Mouse (Mus musculus) embryonic facial prominence, embryonic 12.5 days (tissue): Measurements from ENCODE around the gene 9930111J21Rik2. TPM values are rescaled to one million over a fixed set of nuclear protein-coding genes. Genes with fewer than 3 reads are reported as not detected.
"Not testable (repeated sequence)": the region's sequence is repeated elsewhere in the genome, so short reads cannot be mapped to it uniquely, and the experiment has no call there.

Experiments
- ATAC-seq: fragments of 200-750 bp; cut with Nextera tagmentation; 2 replicates; pipeline ENCODE4 v1.8.0; 2017; ENCODE audit not compliant: insufficient number of reproducible peaks, insufficient read depth, low FRiP score, low TSS enrichment
- H3K27ac ChIP-seq: fragments of 300-500 bp; sonication (generic); 2 replicates; pipeline ENCODE4 v1.5.1; 2016; ENCODE audit warnings: mild to moderate bottlenecking
- H3K27me3 ChIP-seq: fragments of 300-500 bp; sonication (generic); 2 replicates; pipeline ENCODE4 v1.6.1; 2016; ENCODE audit warnings: mild to moderate bottlenecking, moderate library complexity
- H3K36me3 ChIP-seq: fragments of 300-500 bp; sonication (generic); 2 replicates; pipeline ENCODE4 v1.6.1; 2016; ENCODE audit warnings: mild to moderate bottlenecking
- H3K4me1 ChIP-seq: fragments of 300-500 bp; sonication (generic); 2 replicates; pipeline ENCODE4 v1.6.1; 2016
- H3K4me2 ChIP-seq: fragments of 300-500 bp; sonication (generic); replicated peaks from 2 replicates; pipeline ENCODE4 v1.6.1; 2016; ENCODE audit warnings: mild to moderate bottlenecking, moderate library complexity
- H3K4me3 ChIP-seq: fragments of 300-500 bp; sonication (generic); 2 replicates; pipeline ENCODE4 v1.5.1; 2016; ENCODE audit warnings: mild to moderate bottlenecking
- H3K9ac ChIP-seq: fragments of 300-500 bp; sonication (generic); 2 replicates; pipeline ENCODE4 v1.6.1; 2016; ENCODE audit warnings: mild to moderate bottlenecking, moderate library complexity
- H3K9me3 ChIP-seq: fragments of 300-500 bp; sonication (generic); 2 replicates; pipeline ENCODE4 v1.6.1; 2016; ENCODE audit warnings: mild to moderate bottlenecking, moderate library complexity
- WGBS: fragments of 180-500 bp; shearing (Covaris S2); methylation state at CpG from one replicate; pipeline ENCODE4 v1.1.7; 2016; 5-methylcytosine and 5-hydroxymethylcytosine counted together
- polyA plus RNA-seq: library from polyadenylated mRNA; unstranded; fragments of >200 nt; fragmentation: Nextera tagmentation; extraction: Ambion mirVana; gene quantifications from 2 replicates; pipeline ENCODE4 v1.2.1, GENCODE M21; 2016

Gene 9930111J21Rik2
- polyA plus RNA-seq, 1 experiment from 2014 or later = 0.10 TPM

DNA sequence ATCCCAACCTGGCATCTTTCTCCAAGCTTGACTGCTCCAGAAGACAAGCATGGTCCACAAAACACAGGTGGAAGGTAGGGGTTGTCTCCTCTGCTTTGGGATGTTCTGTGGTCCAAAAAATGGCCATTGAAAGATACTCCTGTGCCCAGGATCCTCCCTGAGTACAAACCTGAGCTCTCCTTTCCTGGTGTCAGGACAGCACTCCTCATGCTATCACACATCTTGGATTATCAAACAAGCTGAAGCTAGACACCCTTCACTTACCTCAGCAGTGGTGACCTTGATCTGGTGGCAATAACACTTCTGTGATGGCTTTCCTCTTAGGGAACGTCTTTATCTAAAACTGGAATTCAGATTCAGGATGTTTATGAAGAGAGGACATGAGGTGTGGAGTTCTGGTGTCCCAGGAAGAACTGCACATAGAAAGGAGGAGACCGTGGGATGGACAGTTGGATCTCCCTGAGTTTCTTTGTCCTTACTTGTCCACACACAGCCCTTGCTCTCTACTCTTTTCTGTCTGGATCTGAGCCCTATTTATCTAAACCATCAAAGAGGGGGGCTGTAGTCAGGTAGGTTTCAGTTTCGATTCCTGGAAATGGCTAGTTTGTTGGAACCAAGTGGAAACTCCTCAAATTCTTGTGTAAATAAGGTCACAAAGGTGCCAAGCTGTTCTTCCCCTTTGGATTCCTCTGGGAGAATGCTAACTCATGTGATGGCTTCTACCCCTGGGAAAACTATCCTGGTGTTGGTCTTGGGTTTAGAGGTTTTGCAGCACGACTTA, 59.1 kb downstream of the 9930111J21Rik2 start, which contains the start of gene Gm12185:
Gene Gm12185, minus strand, starts transcription at position 487 of the 781 bp plus-strand sequence.
- not testable (repeated sequence) for H3K4me1 ChIP-seq, H3K36me3 ChIP-seq, H3K9me3 ChIP-seq, H3K4me2 ChIP-seq, ATAC-seq, H3K4me3 ChIP-seq, H3K27me3 ChIP-seq, H3K27ac ChIP-seq, H3K9ac ChIP-seq
- 59% methylated on average over 4 of the region's 4 CpGs for WGBS

- H3K9ac ChIP-seq, H3K4me1 ChIP-seq, H3K36me3 ChIP-seq, H3K27ac ChIP-seq, H3K4me2 ChIP-seq, H3K27me3 ChIP-seq, ATAC-seq, H3K9me3 ChIP-seq, H3K4me3 ChIP-seq: not testable (repeated sequence)
- WGBS = 62% methylated on average over 2 of the region's 2 CpGs
Measured at GRCm38 (mm10) chr11:48989981-48990380, 61.1 kb downstream of the 9930111J21Rik2 start.

- H3K4me3 ChIP-seq, H3K36me3 ChIP-seq, H3K27ac ChIP-seq, H3K9me3 ChIP-seq, H3K4me1 ChIP-seq, H3K9ac ChIP-seq, H3K27me3 ChIP-seq, ATAC-seq, H3K4me2 ChIP-seq: not testable (repeated sequence)
- WGBS = 78% methylated on average over 2 of the region's 3 CpGs
Measured at GRCm38 (mm10) chr11:48988219-48988618, 62.8 kb downstream of the 9930111J21Rik2 start.

- not testable (repeated sequence) for H3K27ac ChIP-seq, H3K4me3 ChIP-seq, H3K4me1 ChIP-seq, H3K9ac ChIP-seq, H3K9me3 ChIP-seq, ATAC-seq, H3K27me3 ChIP-seq, H3K4me2 ChIP-seq, H3K36me3 ChIP-seq
- no CpG with 5 or more reads among the region's 3 CpGs for WGBS
Measured at GRCm38 (mm10) chr11:48982848-48983247, 68.2 kb downstream of the 9930111J21Rik2 start.

- H3K9ac ChIP-seq, ATAC-seq, H3K9me3 ChIP-seq, H3K4me3 ChIP-seq, H3K27me3 ChIP-seq, H3K4me2 ChIP-seq, H3K4me1 ChIP-seq, H3K36me3 ChIP-seq, H3K27ac ChIP-seq: not testable (repeated sequence)
- no CpG with 5 or more reads among the region's 5 CpGs for WGBS
Measured at GRCm38 (mm10) chr11:48980052-48980451, 71.0 kb downstream of the 9930111J21Rik2 start.

GRCm38 (mm10) chr11:48979251-48979650, 71.8 kb downstream of the 9930111J21Rik2 start, which contains the start of gene 9930111J21Rik1:
Gene 9930111J21Rik1, minus strand, starts transcription at chr11:48979398.
- WGBS = no CpG with 5 or more reads among the region's 3 CpGs
- H3K4me1 ChIP-seq, H3K36me3 ChIP-seq, H3K27me3 ChIP-seq, H3K27ac ChIP-seq, H3K9me3 ChIP-seq, ATAC-seq, H3K4me3 ChIP-seq, H3K9ac ChIP-seq, H3K4me2 ChIP-seq: not testable (repeated sequence)

- not testable (repeated sequence) for H3K9ac ChIP-seq, ATAC-seq, H3K4me3 ChIP-seq, H3K4me2 ChIP-seq, H3K9me3 ChIP-seq, H3K4me1 ChIP-seq, H3K36me3 ChIP-seq, H3K27me3 ChIP-seq, H3K27ac ChIP-seq
- no CpG with 5 or more reads among the region's 1 CpGs for WGBS
Measured at GRCm38 (mm10) chr11:48978240-48978939, 72.7 kb downstream of the 9930111J21Rik2 start, which contains the start of gene Olfr56. Gene Olfr56, plus strand, starts transcription at chr11:48978889.

GRCm38 (mm10) chr11:48974686-48975085, 76.4 kb downstream of the 9930111J21Rik2 start:
- not testable (repeated sequence) for H3K9me3 ChIP-seq, H3K4me2 ChIP-seq, H3K4me3 ChIP-seq, H3K27me3 ChIP-seq, H3K4me1 ChIP-seq, H3K36me3 ChIP-seq, H3K9ac ChIP-seq, H3K27ac ChIP-seq, ATAC-seq
- WGBS = no CpG with 5 or more reads among the region's 1 CpGs

Other genes starting within 250 kb of the 9930111J21Rik2 start
- 6.7 and 7.1 TPM in 2 replicates for gene Trim41, start 233.9 kb downstream of the 9930111J21Rik2 start, polyA plus RNA-seq
- 0.65 and 1.5 TPM in 2 replicates for gene Trim7, start 225.1 kb downstream of the 9930111J21Rik2 start, polyA plus RNA-seq
- 6.9 and 7.0 TPM in 2 replicates for gene Gm12184, start 224.6 kb downstream of the 9930111J21Rik2 start, polyA plus RNA-seq
- gene Irgm1, start 179.6 kb downstream of the 9930111J21Rik2 start, polyA plus RNA-seq = 3.4 and 3.5 TPM in 2 replicates
- 0.06 TPM in 1 of 2 replicates, not detected in the other for gene Gm5431, start 149.0 kb downstream of the 9930111J21Rik2 start, polyA plus RNA-seq
- 2.0 and 2.2 TPM in 2 replicates for gene Psme2b, start 105.1 kb downstream of the 9930111J21Rik2 start, polyA plus RNA-seq
- not detected in 2 replicates for gene Olfr56, start 72.4 kb downstream of the 9930111J21Rik2 start, polyA plus RNA-seq
- 0.43 and 0.49 TPM in 2 replicates for gene 9930111J21Rik1, start 71.8 kb downstream of the 9930111J21Rik2 start, polyA plus RNA-seq
- not detected in 2 replicates for gene Gm12185, start 59.0 kb downstream of the 9930111J21Rik2 start, polyA plus RNA-seq
- 0.18 TPM in 1 of 2 replicates, not detected in the other for gene Tgtp1, start 57.1 kb downstream of the 9930111J21Rik2 start, polyA plus RNA-seq
- gene Tgtp2, start 13.0 kb upstream of the 9930111J21Rik2 start, polyA plus RNA-seq = 0.15 TPM in 1 of 2 replicates, not detected in the other
- 0.74 and 1.2 TPM in 2 replicates for gene Ifi47, start 25.3 kb upstream of the 9930111J21Rik2 start, polyA plus RNA-seq
- gene Olfr1396, start 63.6 kb upstream of the 9930111J21Rik2 start, polyA plus RNA-seq = not detected in 2 replicates
- gene Olfr1395, start 91.0 kb upstream of the 9930111J21Rik2 start, polyA plus RNA-seq = not detected in 2 replicates
- gene Olfr1394, start 103.1 kb upstream of the 9930111J21Rik2 start, polyA plus RNA-seq = not detected in 2 replicates
- gene Btnl9, start 135.9 kb upstream of the 9930111J21Rik2 start, polyA plus RNA-seq = 0.35 and 0.99 TPM in 2 replicates
- 49.4 and 53.9 TPM in 2 replicates for gene Zfp62, start 152.1 kb upstream of the 9930111J21Rik2 start, polyA plus RNA-seq
- gene Mgat1, start 192.9 kb upstream of the 9930111J21Rik2 start, polyA plus RNA-seq = 46.6 and 49.9 TPM in 2 replicates
- 0.08 TPM in 1 of 2 replicates, not detected in the other for gene Olfr1393, start 227.1 kb upstream of the 9930111J21Rik2 start, polyA plus RNA-seq
- not detected in 2 replicates for gene Olfr1392, start 234.0 kb upstream of the 9930111J21Rik2 start, polyA plus RNA-seq